Mouse (Mus musculus): ENCODE data around the gene Pld1. TPM values are rescaled to one million over a fixed set of nuclear protein-coding genes. Genes with fewer than 3 reads are reported as not detected.

Gene Pld1
- polyA plus RNA-seq, 1 experiment from 2014 or later: 2.3 TPM

- ATAC-seq: no peak
- Histone ChIP-seq H3K27ac (ENCODE audit: low read length) (no peak overlapping the region), H3K9ac (replicated peaks; ENCODE audit: low read depth, low read length) (no peak overlapping the region), H3K9me3 (ENCODE audit: control insufficient read depth, low read length) (no peaks in the 10 kb centered on the region), H3K36me3 (ENCODE audit: control insufficient read depth, insufficient read depth) (no peaks in the 10 kb centered on the region), H3K4me2 (ENCODE audit: low read length) (no peak overlapping the region), H3K4me1 (replicated peaks; ENCODE audit: control insufficient read depth, insufficient read depth, low read length) (no peaks in the 10 kb centered on the region), H3K27me3 (replicated peaks; ENCODE audit: control insufficient read depth, insufficient read depth, low read length) (no peaks in the 10 kb centered on the region), H3K4me3 (replicated peaks; ENCODE audit: low read length) (no peak overlapping the region)
- 75% methylated on average over 2 of the region's 2 CpGs for WGBS
Measured at GRCm38 (mm10) chr3:28084281-28084680, 145.8 kb downstream of the Pld1 start.

- Histone ChIP-seq H3K27me3 (replicated peaks; ENCODE audit: control insufficient read depth, insufficient read depth, low read length) (no peaks in the 10 kb centered on the region), H3K27ac (ENCODE audit: low read length) (no peak overlapping the region), H3K9me3 (ENCODE audit: control insufficient read depth, low read length) (no peaks in the 10 kb centered on the region), H3K4me2 (ENCODE audit: low read length) (no peak overlapping the region), H3K36me3 (ENCODE audit: control insufficient read depth, insufficient read depth) (no peaks in the 10 kb centered on the region), H3K4me1 (replicated peaks; ENCODE audit: control insufficient read depth, insufficient read depth, low read length) (no peaks in the 10 kb centered on the region), H3K4me3 (replicated peaks; ENCODE audit: low read length) (no peak overlapping the region), H3K9ac (replicated peaks; ENCODE audit: low read depth, low read length) (no peak overlapping the region)
- ATAC-seq: no peak
- 32% methylated on average over 1 of the region's 1 CpGs for WGBS
Measured at GRCm38 (mm10) chr3:28091296-28091695, 152.8 kb downstream of the Pld1 start.

DNA sequence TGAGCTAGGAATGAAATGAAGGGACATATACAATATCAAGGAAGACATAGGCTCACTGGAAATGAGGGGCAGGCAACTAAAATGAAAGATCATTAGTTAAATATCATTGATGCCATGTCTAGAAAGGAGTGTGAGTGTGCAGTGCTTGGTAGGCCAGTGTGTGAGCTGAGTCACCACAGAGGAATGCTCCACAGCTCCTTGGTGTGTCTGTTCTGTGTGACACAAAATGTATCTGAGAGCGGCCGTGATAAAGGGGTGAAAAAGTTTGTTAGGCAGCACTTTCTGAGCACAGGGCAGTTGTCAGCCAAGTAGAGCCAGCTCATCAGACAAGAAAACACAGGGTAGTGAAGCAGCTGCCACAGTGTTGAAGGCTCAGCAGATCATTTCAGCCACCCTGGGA lies 153.2 kb downstream of the Pld1 start:
- Histone ChIP-seq H3K36me3 (ENCODE audit: control insufficient read depth, insufficient read depth) (no peaks in the 10 kb centered on the region), H3K27me3 (replicated peaks; ENCODE audit: control insufficient read depth, insufficient read depth, low read length) (no peaks in the 10 kb centered on the region), H3K4me3 (replicated peaks; ENCODE audit: low read length) (no peak overlapping the region), H3K4me1 (replicated peaks; ENCODE audit: control insufficient read depth, insufficient read depth, low read length) (no peaks in the 10 kb centered on the region), H3K9ac (replicated peaks; ENCODE audit: low read depth, low read length) (no peak overlapping the region), H3K4me2 (ENCODE audit: low read length) (no peak overlapping the region), H3K9me3 (ENCODE audit: control insufficient read depth, low read length) (no peaks in the 10 kb centered on the region), H3K27ac (ENCODE audit: low read length) (no peak overlapping the region)
- 92% methylated on average over 2 of the region's 2 CpGs for WGBS
- ATAC-seq: no peak

GRCm38 (mm10) chr3:28093684-28094302 lies 155.3 kb downstream of the Pld1 start:
- Histone ChIP-seq H3K9me3 (ENCODE audit: control insufficient read depth, low read length) (no peaks in the 10 kb centered on the region), H3K4me2 (ENCODE audit: low read length) (no peak overlapping the region), H3K4me1 (replicated peaks; ENCODE audit: control insufficient read depth, insufficient read depth, low read length) (no peaks in the 10 kb centered on the region), H3K9ac (replicated peaks; ENCODE audit: low read depth, low read length) (no peak overlapping the region), H3K36me3 (ENCODE audit: control insufficient read depth, insufficient read depth) (no peaks in the 10 kb centered on the region), H3K4me3 (replicated peaks; ENCODE audit: low read length) (no peak overlapping the region), H3K27ac (ENCODE audit: low read length) (no peak overlapping the region), H3K27me3 (replicated peaks; ENCODE audit: control insufficient read depth, insufficient read depth, low read length) (no peaks in the 10 kb centered on the region)
- 85% methylated on average over 9 of the region's 9 CpGs for WGBS
- no peak for ATAC-seq

- 98% methylated on average over 9 of the region's 9 CpGs for WGBS
Measured at GRCm38 (mm10) chr3:28095451-28095850, 157.0 kb downstream of the Pld1 start.

GRCm38 (mm10) chr3:28099175-28099574 lies 160.7 kb downstream of the Pld1 start:
- no peak for ATAC-seq
- no peak overlapping the region for H3K4me3 ChIP-seq (replicated peaks; ENCODE audit: low read length)
- H3K27me3 ChIP-seq (replicated peaks; ENCODE audit: control insufficient read depth, insufficient read depth, low read length): no peaks in the 10 kb centered on the region
- no peak overlapping the region for H3K27ac ChIP-seq (ENCODE audit: low read length)
- H3K36me3 ChIP-seq (ENCODE audit: control insufficient read depth, insufficient read depth): no peaks in the 10 kb centered on the region
- WGBS: 88% methylated on average over 6 of the region's 9 CpGs
- H3K4me1 ChIP-seq (replicated peaks; ENCODE audit: control insufficient read depth, insufficient read depth, low read length): no peaks in the 10 kb centered on the region
- H3K9me3 ChIP-seq (ENCODE audit: control insufficient read depth, low read length): no peaks in the 10 kb centered on the region
- H3K4me2 ChIP-seq (ENCODE audit: low read length): no peak overlapping the region
- H3K9ac ChIP-seq (replicated peaks; ENCODE audit: low read depth, low read length): no peak overlapping the region

More at GRCm38 (mm10) chr3:28095451-28095850, 157.0 kb downstream of the Pld1 start:
- no peak overlapping the region for H3K27ac ChIP-seq (ENCODE audit: low read length)
- no peak for ATAC-seq
- no peaks in the 10 kb centered on the region for H3K9me3 ChIP-seq (ENCODE audit: control insufficient read depth, low read length)
- H3K9ac ChIP-seq (replicated peaks; ENCODE audit: low read depth, low read length): no peak overlapping the region
- no peaks in the 10 kb centered on the region for H3K27me3 ChIP-seq (replicated peaks; ENCODE audit: control insufficient read depth, insufficient read depth, low read length)
- no peak overlapping the region for H3K4me3 ChIP-seq (replicated peaks; ENCODE audit: low read length)
- no peaks in the 10 kb centered on the region for H3K36me3 ChIP-seq (ENCODE audit: control insufficient read depth, insufficient read depth)
- H3K4me1 ChIP-seq (replicated peaks; ENCODE audit: control insufficient read depth, insufficient read depth, low read length): no peaks in the 10 kb centered on the region
- no peak overlapping the region for H3K4me2 ChIP-seq (ENCODE audit: low read length)

DNA sequence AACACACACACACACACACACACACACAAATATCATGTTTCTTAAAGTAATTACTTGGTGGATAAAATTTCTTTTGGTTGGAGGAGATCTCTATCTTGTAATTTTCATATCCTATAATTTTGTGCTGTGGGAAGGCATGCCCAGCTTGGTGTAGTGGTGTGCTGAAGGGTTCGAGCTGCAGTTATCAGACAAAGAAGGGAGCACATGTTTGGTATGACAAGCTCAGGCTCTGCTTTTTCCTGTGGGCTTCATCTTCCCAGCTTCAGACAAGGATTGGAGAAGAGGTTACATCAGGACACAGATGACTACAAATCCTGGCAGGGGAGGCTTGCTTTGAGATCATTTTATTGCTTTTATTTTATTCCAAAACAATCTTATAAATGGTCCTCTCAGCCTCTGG lies 166.5 kb downstream of the Pld1 start:
- H3K9me3 ChIP-seq (ENCODE audit: control insufficient read depth, low read length): no peaks in the 10 kb centered on the region
- no peaks in the 10 kb centered on the region for H3K36me3 ChIP-seq (ENCODE audit: control insufficient read depth, insufficient read depth)
- H3K27ac ChIP-seq (ENCODE audit: low read length): no peak overlapping the region
- H3K4me2 ChIP-seq (ENCODE audit: low read length): no peak overlapping the region
- H3K4me3 ChIP-seq (replicated peaks; ENCODE audit: low read length): no peak overlapping the region
- WGBS: 75% methylated on average over 1 of the region's 1 CpGs
- no peaks in the 10 kb centered on the region for H3K27me3 ChIP-seq (replicated peaks; ENCODE audit: control insufficient read depth, insufficient read depth, low read length)
- H3K9ac ChIP-seq (replicated peaks; ENCODE audit: low read depth, low read length): no peak overlapping the region
- ATAC-seq: no peak
- no peaks in the 10 kb centered on the region for H3K4me1 ChIP-seq (replicated peaks; ENCODE audit: control insufficient read depth, insufficient read depth, low read length)

GRCm38 (mm10) chr3:28107446-28108004 lies 169.0 kb downstream of the Pld1 start:
- no peak overlapping the region for H3K27ac ChIP-seq (ENCODE audit: low read length)
- ATAC-seq: peak; percentile 86
- no peaks in the 10 kb centered on the region for H3K27me3 ChIP-seq (replicated peaks; ENCODE audit: control insufficient read depth, insufficient read depth, low read length)
- 50% methylated on average over 6 of the region's 6 CpGs for WGBS
- no peaks in the 10 kb centered on the region for H3K36me3 ChIP-seq (ENCODE audit: control insufficient read depth, insufficient read depth)
- no peak overlapping the region for H3K4me3 ChIP-seq (replicated peaks; ENCODE audit: low read length)
- no peak overlapping the region for H3K4me2 ChIP-seq (ENCODE audit: low read length)
- H3K4me1 ChIP-seq (replicated peaks; ENCODE audit: control insufficient read depth, insufficient read depth, low read length): no peaks in the 10 kb centered on the region
- H3K9ac ChIP-seq (replicated peaks; ENCODE audit: low read depth, low read length): no peak overlapping the region
- H3K9me3 ChIP-seq (ENCODE audit: control insufficient read depth, low read length): no peaks in the 10 kb centered on the region

GRCm38 (mm10) chr3:28111516-28111915 lies 173.0 kb downstream of the Pld1 start:
- Histone ChIP-seq H3K4me2 (ENCODE audit: low read length) (no peak overlapping the region), H3K9ac (replicated peaks; ENCODE audit: low read depth, low read length) (no peak overlapping the region), H3K27me3 (replicated peaks; ENCODE audit: control insufficient read depth, insufficient read depth, low read length) (no peaks in the 10 kb centered on the region), H3K4me3 (replicated peaks; ENCODE audit: low read length) (no peak overlapping the region), H3K9me3 (ENCODE audit: control insufficient read depth, low read length) (no peaks in the 10 kb centered on the region), H3K27ac (ENCODE audit: low read length) (no peak overlapping the region), H3K4me1 (replicated peaks; ENCODE audit: control insufficient read depth, insufficient read depth, low read length) (no peaks in the 10 kb centered on the region), H3K36me3 (ENCODE audit: control insufficient read depth, insufficient read depth) (no peaks in the 10 kb centered on the region)
- 75% methylated on average over 5 of the region's 5 CpGs for WGBS
- ATAC-seq: no peak

DNA sequence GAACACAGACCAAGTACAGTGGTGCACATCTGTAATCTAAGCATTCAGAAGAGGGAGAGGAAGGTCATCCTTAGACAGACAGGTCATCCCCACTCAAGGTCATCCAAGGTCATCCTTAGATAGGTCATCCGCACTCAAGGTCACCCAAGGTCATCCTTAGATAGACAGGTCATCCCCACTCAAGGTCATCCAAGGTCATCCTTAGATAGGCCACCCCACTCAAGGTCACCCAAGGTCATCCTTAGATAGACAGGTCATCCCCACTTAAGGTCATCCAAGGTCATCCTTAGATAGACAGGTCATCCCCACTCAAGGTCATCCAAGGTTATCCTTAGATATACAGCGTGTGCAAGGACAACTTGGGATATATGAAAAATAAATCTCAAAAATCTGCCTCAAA lies 175.4 kb downstream of the Pld1 start:
- H3K4me2 ChIP-seq (ENCODE audit: low read length): no peak overlapping the region
- H3K9me3 ChIP-seq (ENCODE audit: control insufficient read depth, low read length): no peaks in the 10 kb centered on the region
- H3K27me3 ChIP-seq (replicated peaks; ENCODE audit: control insufficient read depth, insufficient read depth, low read length): no peaks in the 10 kb centered on the region
- no peaks in the 10 kb centered on the region for H3K4me1 ChIP-seq (replicated peaks; ENCODE audit: control insufficient read depth, insufficient read depth, low read length)
- no peak overlapping the region for H3K27ac ChIP-seq (ENCODE audit: low read length)
- 93% methylated on average over 2 of the region's 2 CpGs for WGBS
- no peak overlapping the region for H3K4me3 ChIP-seq (replicated peaks; ENCODE audit: low read length)
- no peaks in the 10 kb centered on the region for H3K36me3 ChIP-seq (ENCODE audit: control insufficient read depth, insufficient read depth)
- ATAC-seq: no peak
- H3K9ac ChIP-seq (replicated peaks; ENCODE audit: low read depth, low read length): no peak overlapping the region
